Mouse (Mus musculus) c-Kit-positive CD71-positive TER-119-positive erythroid progenitor cells, embryonic 14.5 days (primary cell): ENCODE measurements around the gene Nos1ap.

Experiments
- DNase-seq: peaks from one replicate; pipeline ENCODE4 v3.0.0-alpha.2; 2013; ENCODE audit warnings: low spot score

Gene Nos1ap

DNA sequence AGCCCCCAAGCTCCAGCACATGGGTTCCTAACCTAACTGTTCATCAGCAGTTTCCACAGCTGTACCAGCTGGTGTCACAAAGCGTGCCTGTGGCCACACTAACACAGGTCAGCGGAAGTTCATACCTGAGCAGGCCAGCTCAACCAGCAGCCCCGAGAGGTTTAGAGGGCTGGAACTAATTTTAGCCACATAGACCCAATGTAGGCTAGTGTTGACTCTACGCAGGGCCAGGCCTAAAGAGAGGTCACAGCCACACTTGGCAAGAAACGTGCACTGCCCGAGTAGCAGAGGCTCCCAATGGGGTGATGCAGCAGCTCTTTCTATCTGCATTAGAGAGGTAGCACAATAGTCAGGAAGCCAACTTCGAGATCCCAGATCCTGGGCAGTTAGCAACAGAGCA is 88.1 kb downstream of the Nos1ap start:
- no peak for DNase-seq

DNA sequence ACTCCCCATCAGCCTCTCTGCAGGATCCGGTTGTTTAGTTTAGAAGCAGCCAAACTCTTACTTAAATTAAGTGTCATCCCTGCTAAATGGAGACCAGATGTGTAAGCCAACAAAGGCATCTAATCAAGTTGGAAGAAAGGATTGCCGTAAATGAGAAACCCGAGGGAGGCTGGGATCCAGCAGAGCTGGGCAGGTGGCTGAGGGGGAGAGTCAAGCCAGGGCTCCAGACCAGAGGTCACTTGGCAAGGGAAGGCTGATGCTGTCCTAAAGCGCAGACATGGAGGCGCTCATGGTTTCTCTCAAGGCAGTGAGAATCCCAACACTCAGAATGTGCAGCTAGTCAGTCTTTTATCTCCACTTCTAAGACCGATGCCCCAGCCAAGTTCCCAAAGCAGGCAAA is 89.8 kb downstream of the Nos1ap start:
- no peak for DNase-seq

DNA sequence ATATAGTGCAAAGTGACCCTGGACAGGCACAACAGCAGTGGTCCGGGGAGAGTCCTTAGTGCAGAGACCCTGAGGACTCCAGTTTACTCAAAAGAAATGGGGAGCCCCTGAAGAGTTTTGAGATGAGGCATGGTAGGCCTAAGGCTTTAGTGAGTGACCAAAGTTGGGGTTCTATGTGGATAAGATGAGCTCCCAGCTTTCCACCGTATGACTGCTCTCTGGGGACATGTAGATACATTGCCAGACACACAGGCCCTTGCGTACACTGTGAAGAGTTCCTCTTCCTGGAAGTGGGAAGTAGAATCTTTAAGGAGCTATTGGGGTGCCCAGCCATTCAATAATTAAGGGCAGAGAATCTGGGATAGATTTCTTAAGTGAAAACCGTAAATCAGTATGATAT is 90.2 kb downstream of the Nos1ap start:
- no peak for DNase-seq

DNA sequence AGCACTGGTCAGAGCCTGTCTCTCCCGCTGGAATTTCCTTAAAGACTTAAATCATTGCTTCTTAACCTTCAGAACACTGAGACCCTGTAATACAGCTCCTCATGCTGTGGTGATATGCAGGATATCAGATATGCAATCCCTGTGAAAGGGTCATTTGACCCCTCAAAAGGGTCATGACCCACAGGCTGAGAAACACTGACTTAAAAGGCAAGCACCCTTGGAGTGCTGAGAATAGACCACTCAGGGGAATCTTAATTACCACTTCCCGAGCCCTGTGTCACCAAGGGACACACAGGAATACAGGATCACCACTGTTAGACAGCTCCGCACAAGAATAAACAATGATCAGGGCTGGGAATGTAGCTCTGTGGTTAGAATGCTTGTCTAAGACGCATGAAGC is 91.0 kb downstream of the Nos1ap start:
- no peak for DNase-seq

DNA sequence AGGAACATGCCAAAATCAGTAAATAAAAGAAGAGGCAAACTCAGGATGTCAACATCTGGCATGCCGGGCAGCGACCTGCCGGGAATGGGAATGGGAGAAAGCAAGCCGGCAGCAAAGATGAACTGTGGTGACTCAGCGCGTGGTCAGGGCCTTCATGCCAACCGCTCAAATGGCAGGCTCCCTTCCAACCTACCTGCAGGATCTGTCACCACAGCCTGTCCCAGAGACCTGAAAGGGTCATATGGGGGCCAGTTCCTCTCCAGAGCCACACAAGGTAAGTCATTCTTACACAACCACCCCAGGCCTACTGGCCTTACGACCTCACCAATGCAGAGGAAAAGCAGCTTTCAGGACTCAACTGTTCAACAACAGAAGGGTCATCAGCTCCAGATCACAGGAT is 93.4 kb downstream of the Nos1ap start:
- DNase-seq: no peak

DNA sequence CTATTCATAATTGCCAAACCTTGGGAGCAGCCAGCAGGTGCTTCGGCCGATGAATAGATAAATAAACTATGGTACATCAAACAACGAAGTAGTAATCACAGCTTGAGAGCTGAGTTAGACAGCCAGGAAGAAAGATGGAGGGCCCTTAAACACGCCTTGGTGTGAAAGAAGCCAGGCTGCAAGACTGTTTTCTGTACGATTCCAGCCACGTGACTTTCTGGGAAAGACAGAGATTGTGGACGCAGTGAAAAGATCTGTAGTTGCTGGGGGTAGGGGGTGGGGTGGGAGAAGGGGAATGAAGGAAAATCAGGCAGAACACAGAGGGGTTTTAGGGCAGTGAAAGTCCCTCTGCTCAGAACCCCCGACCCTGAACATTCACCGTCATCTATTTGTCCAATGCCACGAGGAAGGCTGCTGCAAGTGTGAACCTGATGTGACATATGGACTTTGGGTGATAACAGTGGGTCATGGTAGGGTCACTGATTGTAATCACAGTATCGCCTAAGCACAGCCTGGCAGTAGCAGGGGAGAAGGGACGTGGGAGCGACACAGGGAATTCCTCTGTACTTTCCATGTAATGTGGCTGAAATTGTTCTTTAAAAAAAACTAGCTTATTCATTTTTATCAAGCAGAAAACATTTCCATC is 94.0 kb downstream of the Nos1ap start:
- DNase-seq: no peak

DNA sequence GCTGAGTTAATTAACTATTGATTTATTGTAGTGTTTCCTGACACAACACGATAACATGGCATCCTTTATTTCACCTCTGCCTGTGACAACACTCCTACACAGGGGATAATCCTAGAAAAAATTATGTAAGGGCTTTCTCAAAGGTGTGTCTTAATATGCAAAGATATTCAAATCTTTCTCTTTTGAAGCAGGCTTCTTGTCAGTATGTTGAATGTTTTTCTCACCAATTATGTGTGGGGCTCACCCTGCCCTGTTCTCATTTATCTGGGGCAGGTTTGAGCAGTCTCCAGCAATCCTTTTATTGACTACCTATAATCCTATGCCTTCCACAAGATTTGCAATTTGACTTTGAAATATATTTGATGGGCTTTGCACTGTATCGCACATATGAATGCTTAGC is 97.1 kb downstream of the Nos1ap start:
- DNase-seq: no peak

DNA sequence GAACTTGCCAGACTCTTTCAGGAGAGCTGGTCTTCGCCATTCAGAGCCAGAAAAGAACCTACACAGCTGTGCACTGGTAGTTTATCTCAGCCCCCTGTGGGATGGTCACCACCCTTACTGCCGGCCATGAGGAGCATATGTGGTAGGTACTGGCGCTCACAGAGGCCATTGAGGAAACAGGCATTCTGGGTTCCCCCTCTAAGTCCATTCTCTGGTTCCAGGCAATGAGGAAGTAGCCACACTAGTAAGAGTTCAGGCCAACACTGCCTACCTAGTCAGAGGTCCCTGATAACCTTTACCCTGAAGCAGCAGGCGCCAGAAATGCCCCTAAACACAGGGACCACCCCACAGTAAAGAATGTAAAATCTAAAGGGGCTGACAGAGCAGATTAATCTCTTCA is 97.6 kb downstream of the Nos1ap start:
- DNase-seq: no peak

DNA sequence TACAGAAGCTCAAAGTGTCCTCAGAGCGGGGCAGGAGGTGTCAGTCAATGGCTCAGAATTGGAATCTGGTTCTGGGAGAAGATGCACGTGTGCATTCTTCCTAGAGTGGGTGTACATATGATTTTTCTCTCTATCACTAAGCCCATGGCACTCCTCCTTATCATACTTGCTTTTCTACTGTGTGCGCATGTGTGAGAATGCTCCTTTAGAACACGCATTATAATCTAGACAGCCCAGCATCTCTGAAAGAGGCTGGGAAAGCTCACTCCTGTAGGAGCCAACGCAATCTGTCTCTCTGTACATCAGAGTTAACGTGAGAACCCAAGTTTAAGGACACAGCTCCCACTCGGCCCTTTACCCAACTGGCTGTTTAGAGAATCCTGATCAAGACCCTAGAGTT is 99.7 kb downstream of the Nos1ap start:
- no peak for DNase-seq

DNA sequence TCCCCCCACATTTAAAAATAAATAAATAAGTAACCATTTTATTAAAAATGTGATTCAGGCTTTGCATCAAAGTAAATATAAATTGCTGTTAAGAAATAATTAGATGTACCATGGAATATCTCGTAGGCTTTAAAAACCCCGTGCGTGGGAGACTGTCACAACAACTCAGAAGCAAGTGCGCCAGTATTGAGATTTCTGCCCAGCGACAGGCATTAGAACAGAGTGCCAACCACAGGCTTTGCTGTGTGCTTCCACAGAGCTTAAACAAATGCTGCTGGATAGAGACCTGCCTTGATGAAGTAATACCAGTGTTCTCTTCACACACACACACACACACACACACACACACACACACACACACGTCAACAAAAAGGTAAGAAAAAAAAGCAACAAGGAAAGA is 100.2 kb downstream of the Nos1ap start:
- no peak for DNase-seq

DNA sequence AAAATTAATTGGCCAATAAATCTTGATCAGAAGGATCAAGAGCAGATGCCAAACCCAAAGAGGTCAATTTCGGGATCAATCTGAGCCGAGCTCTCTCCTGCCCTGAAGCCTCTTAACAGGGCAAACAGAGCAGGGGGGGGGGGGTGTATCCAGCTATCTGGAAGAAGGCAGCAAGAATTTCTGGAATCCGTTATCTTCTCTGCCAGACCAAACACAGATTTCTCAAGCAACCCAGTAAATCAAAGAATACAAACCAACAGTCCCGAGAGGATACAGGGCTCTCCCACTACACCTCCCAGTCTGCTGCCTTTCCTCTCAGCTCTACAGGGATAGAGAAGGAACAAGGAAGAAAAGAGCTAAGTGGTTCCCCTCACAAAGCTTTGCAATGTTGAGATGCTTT is 104.5 kb downstream of the Nos1ap start:
- no peak for DNase-seq

DNA sequence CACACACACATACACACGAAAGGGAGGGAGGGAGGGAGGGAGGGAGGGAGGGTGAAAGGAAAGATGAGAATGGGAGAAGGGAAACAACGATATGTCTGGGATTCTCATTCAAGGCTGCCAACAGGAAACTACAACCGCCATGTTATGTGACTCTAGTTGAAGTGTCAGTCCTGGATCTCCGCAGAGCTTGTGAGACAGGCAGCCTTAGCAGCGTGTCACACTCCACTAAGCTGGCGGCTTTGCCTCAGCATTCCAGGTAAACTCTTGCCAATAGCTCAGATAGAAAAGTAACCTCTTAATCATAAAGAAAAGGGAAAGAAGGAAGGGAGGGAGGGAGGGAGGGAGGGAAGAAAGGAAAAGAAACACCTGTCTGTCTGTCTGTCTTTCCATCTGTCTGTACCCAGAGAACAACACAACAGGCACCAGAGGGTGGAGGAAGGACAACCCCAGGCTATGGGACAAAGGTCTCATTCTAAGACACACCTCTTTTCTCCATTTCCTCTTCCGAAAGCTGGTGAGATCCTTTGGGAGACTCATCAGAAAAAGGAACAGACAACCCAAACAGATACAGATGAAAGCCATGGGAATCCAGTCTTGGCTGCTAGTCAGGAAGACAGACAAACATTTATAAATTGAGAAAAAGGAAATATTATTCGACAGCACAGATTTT is 107.3 kb downstream of the Nos1ap start:
- DNase-seq: no peak

DNA sequence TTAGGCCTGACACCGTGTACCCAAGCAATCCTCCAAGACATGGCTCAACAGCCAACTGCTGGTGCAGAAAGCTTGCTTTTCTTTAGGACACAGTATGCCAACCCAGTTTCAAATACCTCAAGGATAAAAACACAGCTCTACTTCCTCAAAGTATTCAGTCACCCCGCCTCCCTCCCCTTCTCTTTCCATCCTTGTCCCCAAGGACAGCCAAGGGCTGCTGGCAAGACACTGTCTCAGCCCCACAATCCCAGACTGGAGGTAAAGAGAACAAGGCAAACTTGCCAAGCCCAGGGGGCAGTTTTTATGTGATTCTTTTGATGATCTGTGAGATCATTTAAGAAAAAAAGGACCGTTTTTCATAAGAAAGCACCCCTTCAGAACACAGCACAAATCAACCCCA is 108.6 kb downstream of the Nos1ap start:
- no peak for DNase-seq

DNA sequence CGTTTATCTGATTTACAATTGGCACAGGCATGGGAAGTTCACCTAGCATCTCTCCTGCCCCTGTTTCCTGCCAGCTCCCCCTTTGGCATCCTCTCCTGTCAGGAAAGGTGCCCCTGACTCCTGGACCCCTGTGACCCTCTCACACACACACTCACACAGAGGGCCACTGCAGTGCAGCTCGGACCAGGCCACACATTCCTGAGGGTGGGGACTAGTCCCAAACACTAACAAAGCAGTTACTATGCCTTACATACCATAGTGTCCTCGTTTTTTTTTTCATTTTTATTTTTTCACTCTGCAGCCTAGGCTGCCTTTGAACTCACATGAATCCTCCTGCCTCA is 110.2 kb downstream of the Nos1ap start:
- no peak for DNase-seq

DNA sequence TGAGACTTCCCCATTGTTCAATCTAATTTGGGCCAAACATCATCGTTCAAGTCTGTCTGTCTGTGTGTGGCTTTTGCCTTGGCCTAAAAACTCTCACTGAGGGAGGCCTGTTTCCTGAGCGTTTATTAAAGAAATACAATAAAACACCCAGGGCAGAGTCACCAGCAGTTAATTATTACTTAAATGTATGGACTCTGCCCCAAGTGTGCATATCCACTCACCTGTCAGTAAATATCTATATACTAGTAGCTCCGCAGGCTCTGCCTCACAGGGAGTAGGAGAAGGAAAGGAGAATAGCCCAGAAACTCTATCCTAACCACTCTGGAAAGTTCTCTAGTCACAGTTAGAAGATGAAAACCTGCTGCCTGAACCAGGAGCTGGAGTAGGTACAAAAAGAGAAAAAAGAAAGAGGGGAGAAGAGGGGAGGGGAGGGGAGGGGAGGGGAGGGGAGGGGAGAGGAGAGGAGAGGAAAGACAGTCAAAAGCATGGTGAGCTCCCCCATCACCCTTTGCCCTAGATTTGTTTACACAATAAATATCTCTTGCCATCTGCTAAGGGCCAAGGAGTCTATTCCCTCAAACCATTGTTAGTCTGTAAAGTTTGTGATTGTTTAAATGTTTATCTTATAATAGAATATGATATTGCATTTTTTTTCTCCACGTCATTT is 110.7 kb downstream of the Nos1ap start:
- DNase-seq: no peak

DNA sequence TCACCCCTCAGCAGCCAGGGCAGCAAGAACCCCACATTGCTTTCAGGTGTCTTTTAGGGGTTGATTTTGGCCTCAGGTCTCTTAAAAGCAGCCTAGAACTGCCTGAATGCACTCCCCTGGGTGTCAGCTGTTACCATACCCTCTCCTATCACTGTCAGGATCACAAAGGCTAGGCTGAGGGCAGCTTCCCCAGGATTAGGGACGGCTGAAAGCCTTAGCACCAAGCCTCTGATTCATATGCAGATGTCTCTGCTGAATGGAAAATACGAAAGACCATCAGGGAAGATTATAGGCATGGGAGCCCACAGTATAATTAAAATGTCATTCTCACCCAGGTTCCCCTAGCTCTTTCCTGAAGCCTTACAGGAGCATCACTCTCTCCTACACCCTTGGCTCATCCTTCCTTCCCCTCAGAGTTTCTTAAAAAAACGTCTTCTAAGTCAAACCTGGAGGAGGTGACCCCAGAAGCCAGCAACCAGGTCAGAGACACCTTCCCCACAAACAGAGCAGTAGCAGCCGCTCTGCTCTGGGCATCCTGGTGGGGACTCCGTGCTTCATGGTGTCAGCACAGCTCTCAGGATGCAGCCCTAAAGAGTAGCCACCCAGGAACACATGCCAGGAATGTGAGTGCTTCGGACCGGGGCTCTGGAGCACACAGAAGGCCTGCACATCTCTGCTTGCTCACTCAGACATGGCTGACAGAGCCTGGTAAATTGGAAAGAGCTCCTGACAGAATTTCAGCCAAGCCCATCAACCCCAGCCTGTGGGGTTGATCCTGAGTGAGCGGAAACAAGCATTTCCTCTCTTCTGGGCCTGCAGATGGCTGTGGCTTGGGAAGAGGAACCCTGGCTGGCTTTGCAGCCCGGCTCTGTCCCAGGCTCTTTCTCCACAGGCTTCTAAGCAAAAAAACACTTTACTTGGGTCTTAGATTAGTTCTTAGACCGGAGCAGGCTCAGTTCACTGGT is 111.7 kb downstream of the Nos1ap start:
- DNase-seq: no peak

DNA sequence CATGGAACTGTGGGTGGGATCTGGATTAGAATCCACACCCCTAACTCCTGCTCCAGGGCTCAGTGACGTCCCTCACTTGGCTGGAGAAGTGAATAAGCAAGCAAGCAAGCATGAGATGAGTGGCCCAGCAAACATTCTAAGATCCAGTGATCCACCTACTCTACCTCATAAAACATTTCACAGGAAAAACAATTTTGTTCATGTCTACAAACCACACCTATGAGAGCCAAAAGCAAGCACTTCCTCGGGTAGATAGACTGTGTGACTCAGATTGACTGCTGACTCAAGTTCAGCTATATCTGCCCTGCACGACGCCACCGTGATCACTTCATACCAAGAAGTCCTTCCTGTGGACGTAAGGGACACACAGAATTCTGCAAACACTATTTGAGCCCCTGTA is 116.2 kb downstream of the Nos1ap start:
- no peak for DNase-seq

DNA sequence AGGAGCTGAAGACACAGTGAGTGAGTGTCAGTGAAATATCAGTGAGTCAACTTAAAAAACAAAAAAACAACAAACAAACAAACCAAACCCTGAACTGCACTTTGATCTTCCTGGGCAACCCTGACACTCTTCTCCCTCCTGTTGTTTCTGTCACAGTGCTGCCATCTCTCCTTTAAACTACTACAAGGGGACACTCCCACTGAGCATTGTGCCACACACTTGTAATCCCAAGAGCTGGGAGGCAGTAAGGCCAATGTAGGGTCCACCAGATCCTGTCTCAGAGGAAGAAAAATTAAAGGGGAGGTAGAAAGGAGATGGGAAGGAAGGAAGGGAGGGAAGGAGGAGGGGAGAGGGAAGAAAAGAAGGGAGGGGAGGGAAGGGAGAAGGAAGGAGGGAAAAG is 116.8 kb downstream of the Nos1ap start:
- no peak for DNase-seq

DNA sequence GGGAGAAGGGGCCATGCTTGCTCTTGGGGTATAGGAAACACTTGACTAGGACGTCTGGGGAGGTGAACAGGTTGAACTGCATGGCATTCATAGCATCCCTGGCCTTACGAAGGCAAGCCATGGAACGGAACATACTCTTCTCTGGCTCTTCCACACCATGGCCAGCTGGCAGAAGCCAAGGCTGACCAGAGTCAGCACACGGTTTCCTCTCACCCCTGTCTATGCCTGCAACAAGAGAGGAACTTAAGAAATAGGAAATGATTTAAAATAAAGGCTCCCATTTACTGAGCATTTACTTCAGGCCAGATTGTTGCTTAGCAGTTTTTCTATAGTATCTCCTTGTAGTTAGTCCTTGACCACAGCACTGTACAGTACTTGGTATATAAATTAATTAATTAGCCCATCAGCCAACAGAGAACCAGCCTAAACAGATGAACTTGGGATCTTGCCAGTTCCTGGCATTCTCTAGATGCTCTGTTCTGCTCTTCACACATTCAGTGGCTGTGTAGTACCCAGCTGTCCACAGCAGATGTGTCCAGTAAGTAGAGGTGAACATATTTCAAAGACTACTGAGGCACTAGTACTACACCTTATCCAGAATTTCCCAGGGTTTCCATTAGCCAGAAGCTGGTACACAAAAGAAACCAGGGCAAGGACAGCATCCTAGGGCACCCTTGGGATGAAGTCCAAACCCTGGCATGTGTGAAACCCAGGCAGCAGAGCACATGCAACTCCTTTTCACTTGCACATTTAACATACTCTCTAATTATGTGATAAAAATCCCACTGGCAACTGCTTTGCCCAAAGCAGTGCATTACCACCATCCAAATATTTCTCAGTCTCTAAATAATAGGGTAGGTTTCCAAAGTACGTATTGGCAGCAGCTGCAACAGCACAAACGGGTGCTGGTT is 123.3 kb downstream of the Nos1ap start:
- no peak for DNase-seq

DNA sequence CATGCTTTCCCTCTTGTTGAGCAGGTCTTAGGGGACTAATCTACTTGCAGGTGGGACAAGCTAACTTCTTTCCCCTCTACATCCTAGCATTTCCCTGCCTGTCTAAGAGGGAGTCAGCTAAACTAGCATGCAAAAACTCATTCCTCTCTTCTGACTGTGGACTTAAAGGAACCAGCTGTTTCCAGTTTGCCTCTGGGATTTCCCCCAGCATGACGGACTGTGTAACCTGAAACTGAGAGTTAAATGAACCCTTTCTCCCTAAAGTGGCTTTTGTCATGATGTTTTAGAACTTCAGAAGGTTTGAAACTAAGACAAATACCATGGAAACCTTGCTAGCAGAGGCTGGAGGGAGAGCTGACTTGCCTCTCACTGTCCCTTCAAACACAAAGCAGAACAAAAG is 127.5 kb downstream of the Nos1ap start:
- no peak for DNase-seq

DNA sequence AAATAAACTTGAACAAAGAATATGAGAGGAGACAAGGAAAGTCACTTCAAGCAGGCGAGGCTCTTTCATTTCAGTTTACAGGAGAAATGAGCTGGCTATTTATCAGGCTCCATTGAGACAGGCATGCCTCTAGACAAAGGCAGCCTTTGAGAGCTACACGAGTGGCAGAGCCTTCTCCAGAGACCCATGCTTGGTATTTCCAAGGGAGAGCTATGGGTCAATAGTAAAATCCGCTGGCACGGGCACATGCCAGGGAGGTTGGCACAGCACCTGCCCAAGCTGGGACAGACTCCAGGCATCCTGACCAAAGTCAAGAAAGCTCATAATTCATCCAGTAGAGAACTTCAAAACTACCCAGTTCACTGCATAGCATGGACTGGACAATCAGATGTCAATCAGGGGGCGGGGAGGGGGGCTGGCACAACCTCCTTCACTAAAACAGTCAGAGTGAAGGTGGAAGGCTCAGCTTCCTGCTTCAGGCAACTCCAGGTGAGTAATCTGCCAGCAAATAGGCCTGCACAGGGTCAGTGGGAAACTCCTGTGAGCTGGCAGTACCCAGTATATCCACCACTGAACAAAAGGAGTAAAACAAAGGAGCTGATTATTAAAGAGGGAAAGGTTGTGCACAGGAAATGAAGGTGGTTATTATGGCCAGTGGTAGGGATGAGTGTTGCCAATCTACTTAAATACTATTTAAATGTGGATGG is 129.6 kb downstream of the Nos1ap start:
- no peak for DNase-seq
